Mouse (Mus musculus): ENCODE data around the gene Ccdc130.
"Not testable (repeated sequence)": the region's sequence is repeated elsewhere in the genome, so short reads cannot be mapped to it uniquely, and the experiment has no call there.

Ccdc130 gene

DNA sequence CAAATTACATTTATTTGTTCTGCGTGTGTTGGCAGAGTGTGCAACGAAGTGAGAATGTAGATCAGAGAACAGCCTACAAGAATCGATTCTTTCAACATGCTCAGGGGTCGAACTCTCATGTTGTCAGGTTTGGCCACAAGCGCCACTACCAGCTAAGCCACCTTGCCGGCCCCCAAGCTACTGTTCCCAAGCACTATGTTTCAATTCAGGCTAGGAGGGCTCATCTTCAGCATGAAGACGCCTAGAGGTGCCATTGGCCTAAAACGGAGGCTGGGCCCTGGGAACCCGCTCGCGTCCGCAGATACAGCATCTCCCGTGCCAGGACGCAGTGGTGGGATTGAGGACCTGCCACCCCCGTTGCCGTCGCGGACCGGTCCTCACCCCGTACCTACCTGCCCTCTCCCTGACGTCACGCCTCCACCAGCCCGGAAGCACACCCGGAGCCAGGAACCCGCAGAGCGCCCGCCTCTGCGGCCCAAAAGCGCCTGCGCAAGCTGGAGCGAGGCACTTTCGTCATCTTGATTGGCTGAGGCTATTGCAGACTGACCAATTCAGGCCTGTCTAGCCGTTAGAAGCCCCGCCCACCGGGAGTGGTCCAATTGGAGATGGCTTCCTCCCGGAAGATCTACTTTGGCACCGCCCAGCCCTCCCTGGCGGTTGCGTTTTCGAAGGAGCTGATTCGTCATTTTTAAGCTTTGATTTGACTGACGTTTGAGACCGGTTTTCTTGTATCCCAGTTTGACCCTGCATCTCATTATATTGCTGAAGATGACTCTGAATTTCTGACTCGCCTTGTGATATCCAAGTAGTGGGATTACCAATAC is at the start of gene Ccdc130:
Gene Ccdc130, minus strand, starts transcription at position 431 of the 824 bp plus-strand sequence.
- peak; percentile 100 for DNase-seq (ENCODE audit: low read depth, low spot score)

DNA sequence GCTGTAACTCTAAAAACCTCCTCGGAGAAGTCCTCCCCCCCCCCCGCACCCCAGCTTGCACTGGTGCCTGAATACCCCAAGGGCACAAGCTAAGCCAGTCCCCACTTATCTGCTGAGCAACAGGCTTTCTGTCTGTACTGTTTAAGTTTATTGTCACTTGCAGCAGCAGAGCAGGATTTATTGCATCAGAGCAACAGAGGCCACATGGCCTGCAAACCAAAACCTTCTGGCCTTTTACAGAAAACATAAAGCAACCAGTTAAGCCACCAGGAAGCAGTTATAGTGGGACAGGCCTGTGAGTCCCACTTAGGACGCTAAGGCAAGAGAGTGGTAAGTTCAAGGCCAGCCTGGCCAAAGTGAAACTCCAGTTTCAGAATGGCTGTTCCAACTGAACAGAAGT is 38.2 kb upstream of the Ccdc130 start:
- DNase-seq (ENCODE audit: low read depth, low spot score) = no peak

DNA sequence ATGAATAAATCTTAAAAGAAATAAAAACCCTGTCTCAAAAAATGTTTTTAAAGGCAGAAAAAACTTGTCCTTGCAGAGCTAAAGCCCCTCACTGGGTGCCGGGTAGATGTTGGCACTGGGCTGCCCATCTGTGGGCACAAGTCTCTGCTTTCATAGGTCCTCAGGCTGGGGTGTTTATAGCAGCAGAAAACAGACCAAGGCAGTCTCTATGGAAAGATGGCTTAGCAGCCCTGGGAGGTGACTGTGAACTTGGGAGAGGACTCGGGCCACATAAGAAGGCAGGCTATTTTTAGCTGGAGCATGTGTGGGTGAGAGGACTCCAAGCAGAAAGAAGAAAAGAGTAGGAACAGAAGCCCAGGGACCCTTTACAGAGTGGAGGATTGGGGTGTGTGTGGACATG is 33.8 kb upstream of the Ccdc130 start:
- DNase-seq (ENCODE audit: low read depth, low spot score) = no peak

DNA sequence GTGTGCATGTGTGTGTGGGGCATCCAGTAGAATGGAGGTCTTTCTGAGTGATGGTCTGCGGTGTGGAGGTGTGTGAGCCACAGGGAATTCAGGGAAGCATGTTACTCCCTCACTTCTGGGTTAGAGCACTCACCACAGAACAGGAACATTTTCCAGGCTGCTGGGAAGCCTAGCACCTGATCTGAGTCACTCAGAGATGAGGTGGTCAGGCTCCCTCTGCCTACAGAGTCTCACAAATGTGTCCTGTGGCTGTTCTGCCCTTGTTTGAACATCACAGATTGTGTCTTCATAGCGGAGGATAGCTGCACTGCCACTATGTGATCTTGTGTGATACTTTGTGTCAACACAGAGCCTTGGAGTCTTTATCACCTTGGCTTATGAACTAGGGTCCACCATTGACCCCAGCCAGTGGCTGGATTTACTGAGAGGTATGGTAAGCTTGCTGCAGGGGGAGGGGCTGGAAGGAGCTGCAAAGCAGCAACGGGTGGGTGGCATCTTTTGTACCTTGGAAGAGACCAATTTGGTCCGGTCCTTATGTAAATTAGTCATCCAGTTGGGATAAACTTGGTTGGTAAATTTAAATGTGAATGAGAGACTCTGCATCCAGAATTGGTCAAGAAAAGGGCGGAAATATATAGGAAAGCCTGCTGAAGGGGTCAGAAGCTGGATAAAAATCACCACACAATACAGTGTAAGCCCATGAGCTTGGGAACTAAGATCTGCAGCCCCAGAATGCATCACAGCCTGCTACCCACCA is 27.0 kb upstream of the Ccdc130 start:
- DNase-seq (ENCODE audit: low read depth, low spot score) = no peak

- DNase-seq (ENCODE audit: low read depth, low spot score) = peak; percentile 36
Observed at GRCm38 (mm10) chr8:84291688-84292087, 21.5 kb upstream of the Ccdc130 start.

GRCm38 (mm10) chr8:84291086-84291485 is 20.9 kb upstream of the Ccdc130 start:
- DNase-seq (ENCODE audit: low read depth, low spot score) = no peak

- no peak for DNase-seq (ENCODE audit: low read depth, low spot score)
Observed at GRCm38 (mm10) chr8:84288892-84289291, 18.7 kb upstream of the Ccdc130 start.

DNA sequence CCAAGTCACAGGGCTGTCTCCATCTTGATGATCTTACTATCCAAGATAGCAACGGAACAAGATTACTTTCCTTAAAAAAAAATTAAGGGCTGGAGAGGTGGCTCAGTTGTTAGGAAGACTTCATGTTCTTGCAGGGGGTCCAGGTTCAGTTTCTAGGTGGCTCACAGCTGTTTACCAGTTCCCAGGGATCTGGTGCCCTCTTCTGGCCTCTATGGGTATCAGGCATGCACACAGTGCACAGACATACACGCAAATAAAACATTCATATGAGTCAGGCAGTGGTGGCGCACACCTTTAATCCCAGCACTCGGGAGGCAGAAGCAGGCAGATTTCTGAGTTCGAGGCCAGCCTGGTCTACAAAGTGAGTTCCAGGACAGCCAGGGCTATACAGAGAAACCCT is 15.5 kb upstream of the Ccdc130 start:
- not testable (repeated sequence) for DNase-seq (ENCODE audit: low read depth, low spot score)

DNA sequence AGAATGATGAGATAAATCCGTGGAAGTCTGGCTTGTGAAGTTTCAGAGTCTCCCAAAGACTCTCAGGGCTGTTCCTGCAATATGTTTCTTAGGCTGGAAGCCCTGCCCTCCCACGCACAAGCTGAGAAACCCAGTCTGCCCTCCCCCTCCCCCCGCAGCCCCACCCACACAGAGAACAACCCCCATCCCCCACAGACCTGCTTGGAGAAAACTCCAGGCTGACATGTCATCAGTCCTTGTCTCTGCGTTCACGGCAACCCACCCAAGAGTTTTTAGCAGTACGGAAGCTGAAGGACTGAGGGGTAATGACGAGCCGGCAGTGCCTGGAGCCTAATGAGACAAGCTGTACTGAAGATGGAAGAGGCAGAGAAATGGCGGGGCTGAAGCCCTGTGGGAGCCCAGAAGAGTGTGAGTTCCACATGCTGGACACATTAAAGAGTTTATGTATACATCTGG is 14.5 kb upstream of the Ccdc130 start:
- no peak for DNase-seq (ENCODE audit: low read depth, low spot score)

GRCm38 (mm10) chr8:84280777-84281176 is 10.6 kb upstream of the Ccdc130 start:
- no peak for DNase-seq (ENCODE audit: low read depth, low spot score)

DNA sequence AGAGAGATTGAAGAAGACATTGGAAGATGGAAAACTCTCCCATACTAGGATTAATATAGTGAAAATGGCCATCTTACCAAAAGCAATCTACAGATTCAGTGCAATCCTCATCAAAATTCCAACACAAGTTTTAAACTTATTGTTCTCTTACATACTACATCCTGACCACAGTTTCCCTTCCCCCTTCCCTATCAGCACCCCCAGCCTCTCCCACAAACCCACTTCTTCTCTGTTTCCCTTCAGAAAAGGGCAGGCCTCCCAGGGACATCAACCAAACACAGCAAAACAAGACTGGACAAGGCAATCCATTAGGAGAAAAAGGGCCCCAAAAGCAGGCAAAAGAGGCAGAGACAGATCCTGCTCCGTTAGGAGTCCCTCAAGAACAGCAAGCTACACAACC is 6.3 kb upstream of the Ccdc130 start:
- DNase-seq (ENCODE audit: low read depth, low spot score) = no peak

DNA sequence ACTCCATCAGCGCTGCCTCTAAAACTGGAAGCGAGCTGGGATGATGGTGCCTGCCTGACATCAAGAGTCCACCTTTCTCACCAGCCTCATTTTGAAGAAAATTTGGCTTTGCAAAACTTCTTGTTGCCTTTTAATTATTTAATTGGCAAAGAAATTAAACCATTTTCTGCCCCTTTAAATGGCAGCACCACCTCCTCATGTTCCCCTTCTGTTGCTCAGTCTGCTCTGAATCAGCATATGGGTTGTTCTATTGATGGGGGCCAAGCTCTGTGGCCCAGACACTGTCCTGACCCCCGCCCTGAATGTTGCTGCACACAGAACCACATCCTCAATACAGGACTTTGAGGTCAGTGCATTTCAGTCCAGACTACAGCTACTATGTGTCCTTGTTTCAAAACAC is 3.8 kb upstream of the Ccdc130 start:
- DNase-seq (ENCODE audit: low read depth, low spot score) = no peak

GRCm38 (mm10) chr8:84272302-84272701 is 2.1 kb upstream of the Ccdc130 start:
- no peak for DNase-seq (ENCODE audit: low read depth, low spot score)

- no peak for DNase-seq (ENCODE audit: low read depth, low spot score)
Observed at GRCm38 (mm10) chr8:84261098-84261497, 9.1 kb downstream of the Ccdc130 start.

GRCm38 (mm10) chr8:84256822-84257610 is 13.2 kb downstream of the Ccdc130 start, which contains the start of gene Mri1:
Gene Mri1 (minus strand): TSS chr8:84257326.
- peak; percentile 77 for DNase-seq (ENCODE audit: low read depth, low spot score)

DNA sequence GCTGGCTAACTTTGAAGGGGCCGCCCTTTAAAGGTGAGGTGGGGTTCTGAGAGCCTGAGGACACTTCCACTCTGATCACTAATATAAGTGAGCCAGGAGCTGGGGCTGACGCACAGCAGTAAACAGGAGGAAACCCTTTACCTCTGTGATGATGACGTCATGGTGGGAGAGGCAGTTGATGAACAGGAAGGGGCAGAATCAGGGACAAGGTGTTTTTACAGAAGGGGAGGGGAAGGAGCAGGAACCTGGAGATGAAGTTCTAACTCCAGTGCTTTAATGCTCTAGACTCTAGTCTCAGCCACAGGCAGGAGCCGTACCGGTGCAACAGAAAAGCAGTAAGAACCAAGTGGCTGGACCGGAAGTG is 13.7 kb downstream of the Ccdc130 start:
- no peak for DNase-seq (ENCODE audit: low read depth, low spot score)

- no peak for DNase-seq (ENCODE audit: low read depth, low spot score)
Observed at GRCm38 (mm10) chr8:84255858-84256257, 14.3 kb downstream of the Ccdc130 start.

DNA sequence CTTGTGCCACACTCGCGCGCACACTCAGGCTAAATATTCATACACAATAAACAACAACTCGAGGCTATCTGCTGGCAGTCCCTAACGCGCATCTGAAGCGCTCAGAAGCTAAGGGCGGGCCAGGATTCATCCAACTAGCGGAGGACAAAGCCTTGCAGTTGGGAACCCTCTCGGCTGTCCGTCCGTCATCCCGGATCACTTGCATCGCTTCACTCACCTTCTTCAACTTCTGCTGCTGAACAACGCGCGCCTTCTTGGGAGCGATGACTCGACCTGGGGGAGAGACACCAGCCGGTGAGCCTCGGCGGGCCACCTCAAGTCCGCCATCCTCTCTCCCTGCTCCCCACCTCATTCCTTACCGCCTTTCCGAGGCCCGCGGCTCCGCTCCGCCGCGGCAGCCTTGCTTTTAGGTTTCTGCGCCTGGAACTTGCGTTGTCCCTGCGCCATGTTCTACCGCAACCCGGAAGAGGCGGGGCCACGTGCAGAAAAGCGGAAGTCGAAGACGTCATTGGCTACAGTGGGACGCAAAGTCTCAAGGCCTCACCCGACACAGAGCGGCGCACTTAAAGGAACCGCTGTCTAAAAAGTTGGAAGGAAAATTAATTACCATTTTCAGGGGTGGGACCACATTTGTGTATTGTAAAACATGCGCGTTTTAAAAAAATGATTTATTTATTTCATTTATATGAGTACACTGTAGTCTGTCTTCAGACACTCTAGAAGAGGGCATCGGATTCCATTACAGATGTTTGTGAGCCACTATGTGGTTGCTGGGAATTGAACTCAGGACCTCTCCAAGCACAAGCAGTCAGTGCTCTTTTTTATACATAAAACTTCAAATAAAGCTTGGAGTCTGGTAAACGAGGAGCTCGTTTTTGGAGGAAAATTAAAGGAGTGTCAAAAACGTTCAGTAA is 20.7 kb downstream of the Ccdc130 start, which contains the start of gene D8Ertd738e:
Gene D8Ertd738e, minus strand, starts transcription at position 463 of the 914 bp plus-strand sequence.
- peak; percentile 81 for DNase-seq (ENCODE audit: low read depth, low spot score)

- DNase-seq (ENCODE audit: low read depth, low spot score) = no peak
Observed at GRCm38 (mm10) chr8:84241821-84242220, 28.4 kb downstream of the Ccdc130 start.

DNA sequence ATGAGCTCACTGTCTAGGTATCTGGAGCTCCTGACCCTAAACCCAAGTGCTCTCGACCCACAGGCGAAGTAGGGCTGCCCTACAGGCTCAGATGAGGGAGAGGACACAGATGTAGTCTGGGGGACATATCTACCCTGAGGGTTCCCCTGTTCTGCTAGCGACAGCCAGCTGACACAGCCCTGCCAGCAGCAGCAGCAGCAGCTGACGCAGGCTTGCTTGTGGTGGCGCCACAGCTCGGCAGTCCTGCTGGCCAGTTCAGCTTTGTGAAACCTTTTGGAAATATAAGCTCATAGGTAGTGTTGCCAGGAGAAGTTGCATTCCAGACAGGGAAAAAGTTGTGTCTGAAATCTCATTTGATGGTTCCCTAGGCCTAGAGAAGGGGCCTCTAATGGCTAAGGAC is 29.0 kb downstream of the Ccdc130 start:
- DNase-seq (ENCODE audit: low read depth, low spot score) = no peak
